Mouse (Mus musculus): ENCODE data around the gene Myo19.

Myo19 gene

GRCm38 (mm10) chr11:84945841-84946240 is 65.9 kb downstream of the Myo19 start:
- 80% methylated on average over 3 of the region's 3 CpGs for WGBS

- WGBS: 45% methylated on average over 6 of the region's 6 CpGs
Observed at GRCm38 (mm10) chr11:84947206-84947605, 67.3 kb downstream of the Myo19 start.

GRCm38 (mm10) chr11:84948114-84948513 is 68.2 kb downstream of the Myo19 start:
- WGBS: 39% methylated on average over 3 of the region's 3 CpGs

DNA sequence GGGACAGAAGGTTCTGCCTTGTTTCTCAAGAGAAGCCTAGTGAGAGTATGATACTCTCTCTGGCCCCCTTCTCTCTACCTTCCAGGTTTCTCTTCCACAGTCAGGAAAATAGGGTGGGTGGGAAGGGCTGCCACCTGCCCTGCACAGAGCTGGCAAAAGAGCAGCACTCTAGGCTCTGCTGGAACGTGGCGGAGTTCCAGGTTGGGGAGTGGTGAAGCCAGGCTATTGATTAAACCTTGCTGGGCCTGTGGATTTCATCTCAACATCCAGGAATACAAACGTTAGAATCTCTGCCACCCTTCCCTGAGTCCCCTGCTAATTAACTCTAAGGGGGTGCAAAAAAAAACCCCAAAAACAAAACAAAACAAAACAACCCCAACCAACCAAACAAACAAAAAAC is 68.6 kb downstream of the Myo19 start:
- 51% methylated on average over 3 of the region's 3 CpGs for WGBS

GRCm38 (mm10) chr11:84952611-84953010 is 72.7 kb downstream of the Myo19 start:
- 70% methylated on average over 2 of the region's 2 CpGs for WGBS

DNA sequence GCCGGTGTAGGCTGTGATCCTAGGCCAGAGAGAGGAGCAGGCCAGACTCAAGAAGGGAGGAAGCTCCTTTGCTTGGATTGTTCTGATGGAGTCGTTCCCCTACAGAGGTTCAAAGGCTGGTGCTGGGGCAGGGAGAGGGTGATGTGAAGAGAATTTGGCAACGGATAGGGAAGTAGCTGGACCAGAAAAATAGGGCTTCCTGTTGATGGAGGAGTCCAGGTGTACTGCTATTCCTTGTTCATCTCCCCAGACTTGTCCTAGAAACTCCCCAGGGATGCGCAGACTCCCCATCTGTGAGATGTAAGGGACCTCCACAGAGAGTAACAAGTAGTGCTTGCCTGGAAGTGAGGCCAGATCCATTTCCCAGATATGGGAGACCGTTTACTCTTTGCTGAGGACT is 76.5 kb downstream of the Myo19 start:
- 64% methylated on average over 5 of the region's 5 CpGs for WGBS

DNA sequence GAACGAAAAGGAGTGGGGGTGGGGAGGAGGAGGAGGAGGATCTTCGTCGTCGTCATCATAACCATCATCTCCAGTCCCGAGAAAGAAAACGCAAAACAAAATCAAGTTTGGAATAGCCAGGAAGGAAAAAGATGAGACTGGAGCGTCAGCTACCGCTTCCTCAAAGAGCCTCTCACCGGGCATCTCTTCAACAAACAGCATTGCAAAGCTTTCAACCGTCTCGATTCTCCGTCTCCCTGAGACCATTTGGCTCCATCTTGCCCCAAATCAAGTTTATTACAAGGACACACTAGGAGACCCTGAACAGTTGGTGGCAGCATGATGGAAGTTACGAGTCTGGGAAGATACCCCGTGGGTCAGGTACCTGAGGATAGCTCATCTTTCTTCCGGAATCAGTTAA is 77.2 kb downstream of the Myo19 start:
- WGBS: 6% methylated on average over 15 of the region's 15 CpGs

DNA sequence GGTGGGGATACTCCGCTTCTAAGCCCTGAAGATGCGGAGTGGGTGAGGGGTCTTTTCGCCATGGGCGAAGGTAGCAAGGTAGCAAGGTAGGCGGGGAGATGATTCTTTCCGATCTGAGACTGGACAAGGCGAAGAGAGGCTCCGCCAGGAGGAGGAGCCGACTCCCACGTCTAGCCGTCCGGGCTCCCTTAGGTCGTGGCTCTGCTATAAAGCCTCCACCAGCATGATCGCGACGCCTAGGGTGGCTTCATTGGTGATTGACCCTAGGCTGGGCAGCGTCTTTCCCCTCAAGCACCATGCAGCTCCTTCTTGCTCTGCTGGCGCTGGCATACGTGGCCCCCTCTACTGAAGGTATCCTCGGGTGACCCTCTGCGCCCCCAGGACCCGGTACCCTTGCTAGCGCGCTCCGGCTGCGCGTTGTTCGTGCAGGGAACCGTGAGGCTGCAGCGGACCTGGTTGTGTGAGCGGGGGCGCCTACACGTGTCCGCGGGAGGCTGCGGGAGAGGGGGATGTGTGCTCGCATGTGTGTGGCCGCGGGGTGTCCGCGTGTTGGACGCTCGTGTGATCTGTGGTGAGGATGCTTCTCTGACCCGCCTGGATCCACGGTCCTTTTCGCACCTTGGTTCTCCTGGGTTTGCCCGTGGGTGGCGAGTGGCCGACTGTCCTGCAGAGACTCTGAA is 77.8 kb downstream of the Myo19 start, which contains the start of gene Car4:
Gene Car4 (plus strand): TSS at position 196 of the 680 bp plus-strand sequence.
- 1% methylated on average over 49 of the region's 49 CpGs for WGBS

- WGBS: 7% methylated on average over 11 of the region's 11 CpGs
Observed at GRCm38 (mm10) chr11:84958271-84958630, 78.3 kb downstream of the Myo19 start.

- WGBS: 39% methylated on average over 5 of the region's 5 CpGs
Observed at GRCm38 (mm10) chr11:84959181-84959580, 79.2 kb downstream of the Myo19 start.

GRCm38 (mm10) chr11:84959701-84960181 is 79.8 kb downstream of the Myo19 start:
- WGBS: 24% methylated on average over 9 of the region's 9 CpGs

- 53% methylated on average over 3 of the region's 3 CpGs for WGBS
Observed at GRCm38 (mm10) chr11:84960291-84960690, 80.3 kb downstream of the Myo19 start.

DNA sequence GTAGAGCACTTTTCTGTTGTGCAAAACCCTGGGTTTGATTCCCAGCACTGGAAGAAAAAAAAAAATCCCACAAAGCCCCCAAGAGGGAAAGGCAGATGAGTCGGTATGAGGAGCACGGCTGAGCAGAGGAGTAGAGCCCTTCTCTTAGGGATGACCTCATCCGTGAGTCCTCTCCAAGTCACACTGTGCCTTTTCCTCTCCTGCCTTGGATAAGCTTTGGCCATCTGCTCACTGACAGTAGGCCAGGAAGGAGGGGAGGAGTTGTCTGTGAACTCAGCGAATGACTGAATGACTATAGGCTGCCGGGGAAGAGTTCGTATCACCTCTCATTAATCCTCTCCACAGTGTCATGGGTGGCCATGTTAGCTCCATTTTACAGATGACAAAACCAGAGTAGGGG is 80.8 kb downstream of the Myo19 start:
- 54% methylated on average over 6 of the region's 6 CpGs for WGBS

All from cerebral cortex, adult 2 months (tissue).